Mouse (Mus musculus): ENCODE measurements around the gene Cuedc1. TPM values are rescaled to one million over a fixed set of nuclear protein-coding genes. Genes with fewer than 3 reads are reported as not detected.

Gene Cuedc1
- polyA plus RNA-seq, 1 experiment from 2014 or later = 42.0 TPM

DNA sequence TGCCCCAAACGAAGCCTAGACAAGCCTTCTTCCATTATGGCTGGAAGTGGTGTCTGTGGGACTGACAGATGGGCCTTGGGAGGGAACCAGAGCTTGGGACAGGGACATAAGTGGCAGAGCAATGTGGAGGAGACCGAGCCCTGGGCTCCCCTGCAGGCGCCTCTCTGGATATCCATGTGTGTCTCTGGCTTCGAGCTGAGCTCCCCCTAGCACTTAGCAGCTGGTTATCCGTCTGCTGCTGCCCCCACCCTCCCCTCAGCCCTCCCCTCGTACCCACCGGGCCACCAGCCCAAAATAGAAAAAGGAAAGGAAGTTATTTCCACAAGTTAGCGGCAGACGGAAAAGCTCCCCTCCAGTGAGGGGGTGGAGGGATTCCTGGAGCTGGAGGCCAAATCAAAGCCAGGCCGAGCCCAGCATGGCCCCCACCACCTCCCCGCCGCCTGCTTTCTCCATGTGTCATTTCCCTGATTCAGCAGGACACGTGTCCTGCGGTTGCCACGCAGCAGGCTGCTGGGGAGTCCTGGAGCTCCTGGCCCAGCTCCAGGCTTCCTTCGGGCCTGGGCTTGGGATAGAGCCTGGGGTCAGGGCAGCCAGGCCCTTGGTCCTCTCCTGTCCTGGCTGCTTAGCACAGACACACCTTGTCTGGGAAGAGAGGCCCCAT is 83.2 kb downstream of the Cuedc1 start:
- Histone ChIP-seq H3K4me3 (no peak overlapping the region), H3K27me3 (no peaks in the 10 kb centered on the region), H3K27ac (peak overlapping the region; percentile 89), H3K9me3 (no peaks in the 10 kb centered on the region), H3K36me3 (peaks cover 40% of the 10 kb centered on the region), H3K9ac (peak overlapping the region; percentile 10), H3K4me1 (peaks cover 35% of the 10 kb centered on the region), H3K4me2 (replicated peaks) (peak overlapping the region; percentile 32)
- 4% methylated on average over 16 of the region's 16 CpGs for WGBS
- ATAC-seq (ENCODE audit: insufficient number of reproducible peaks, insufficient read depth, low FRiP score, low TSS enrichment) = peak; percentile 82

DNA sequence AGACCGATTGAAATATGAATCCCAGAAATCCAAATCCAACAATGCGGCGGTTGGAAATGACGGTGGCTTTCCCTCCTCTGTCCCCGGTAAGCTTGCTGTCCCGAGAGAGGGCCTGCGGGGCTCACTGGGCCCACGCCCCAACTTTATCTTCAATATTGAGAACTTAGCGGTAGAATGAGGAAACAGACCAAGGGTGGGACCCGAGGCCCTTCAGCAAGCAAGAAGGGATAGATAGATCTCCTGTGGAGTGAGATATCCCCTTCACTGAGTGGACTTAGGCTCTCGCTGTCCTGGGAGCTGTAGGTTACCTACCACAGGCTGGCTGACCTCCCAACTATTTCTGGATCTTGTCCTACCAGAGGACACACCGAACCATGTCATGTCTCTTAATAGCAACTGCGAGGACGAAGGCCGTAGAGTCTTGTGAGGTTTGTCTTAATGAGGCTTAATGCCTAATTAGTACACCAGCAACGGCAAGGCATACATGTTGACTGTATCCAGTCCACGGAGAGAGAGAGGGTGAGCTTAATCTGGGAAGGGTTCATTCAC is 86.8 kb downstream of the Cuedc1 start:
- H3K4me1 ChIP-seq = peaks cover 47% of the 10 kb centered on the region
- 82% methylated on average over 17 of the region's 17 CpGs for WGBS
- peaks cover 29% of the 10 kb centered on the region for H3K36me3 ChIP-seq

DNA sequence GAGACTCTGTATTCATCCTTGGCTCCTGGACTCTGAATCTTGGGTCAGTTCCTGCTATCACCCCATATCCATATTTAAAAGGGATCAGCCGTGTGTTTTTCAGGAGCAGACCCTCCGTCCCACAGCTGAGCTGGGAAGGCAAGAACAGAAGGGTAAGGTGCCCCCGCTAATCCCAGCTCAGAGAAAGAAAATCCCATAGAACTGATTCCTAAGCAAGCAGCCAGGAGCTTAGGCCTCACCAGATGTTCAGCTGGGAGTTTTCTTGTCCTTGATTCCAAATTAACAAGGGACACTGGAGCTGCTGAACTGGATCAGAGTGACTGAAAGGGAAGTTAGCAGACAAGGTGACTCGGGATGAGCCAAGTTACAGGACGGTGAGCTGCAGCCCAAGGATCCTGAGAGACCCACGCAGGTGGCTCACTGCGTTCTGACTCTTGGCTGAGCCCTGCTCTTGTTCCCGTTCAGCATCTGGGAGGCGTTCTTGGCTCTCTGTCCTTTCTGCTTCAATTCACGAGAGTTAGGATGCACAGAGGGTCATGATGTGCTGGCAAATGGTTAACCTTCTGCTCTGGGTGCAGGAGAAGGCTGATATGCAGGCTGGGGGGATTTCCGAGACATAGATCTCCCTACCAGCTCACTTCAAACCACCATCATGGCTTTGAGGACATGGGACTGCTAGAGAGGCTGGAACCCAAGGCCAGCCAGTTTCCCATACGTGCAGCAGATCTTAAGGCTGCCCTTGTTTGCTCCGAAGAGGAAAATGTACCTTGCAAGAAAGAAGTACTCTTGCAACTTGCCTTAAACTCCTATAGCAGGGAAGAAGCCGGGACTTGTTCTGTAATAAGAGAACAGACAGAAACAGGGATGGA is 88.5 kb downstream of the Cuedc1 start:
- Histone ChIP-seq H3K9me3 (no peaks in the 10 kb centered on the region), H3K9ac (no peak overlapping the region), H3K36me3 (peaks cover 32% of the 10 kb centered on the region), H3K4me1 (peaks cover 31% of the 10 kb centered on the region), H3K4me3 (no peak overlapping the region), H3K27ac (peak overlapping the region; percentile 61; the same call in 1 of the 2 replicates), H3K4me2 (replicated peaks) (no peak overlapping the region), H3K27me3 (peaks cover 5% of the 10 kb centered on the region)
- ATAC-seq (ENCODE audit: insufficient number of reproducible peaks, insufficient read depth, low FRiP score, low TSS enrichment) = no peak
- 73% methylated on average over 14 of the region's 14 CpGs for WGBS

More for the DNA sequence above, 86.8 kb downstream of the Cuedc1 start:
- Histone ChIP-seq H3K4me2 (replicated peaks) (no peak overlapping the region), H3K9me3 (no peaks in the 10 kb centered on the region), H3K27me3 (no peaks in the 10 kb centered on the region), H3K9ac (no peak overlapping the region), H3K27ac (no peak overlapping the region), H3K4me3 (no peak overlapping the region)
- no peak for ATAC-seq (ENCODE audit: insufficient number of reproducible peaks, insufficient read depth, low FRiP score, low TSS enrichment)

DNA sequence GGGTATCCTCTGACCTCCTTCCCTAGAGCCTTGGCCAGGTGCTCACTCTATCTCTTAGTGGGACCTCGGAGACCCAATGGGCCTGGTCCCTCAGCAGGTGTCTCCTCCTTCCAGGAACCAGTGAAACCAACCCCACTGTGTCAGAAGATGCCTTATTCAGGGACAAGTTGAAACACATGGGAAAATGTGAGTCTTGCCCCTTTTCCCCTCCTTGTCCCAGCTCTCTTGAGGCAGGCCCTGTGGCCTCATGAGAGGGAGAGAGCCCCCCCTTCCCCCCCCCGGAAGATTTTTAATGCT is 89.0 kb downstream of the Cuedc1 start:
- 49% methylated on average over 2 of the region's 2 CpGs for WGBS
- no peak overlapping the region for H3K9ac ChIP-seq
- H3K4me1 ChIP-seq = peaks cover 26% of the 10 kb centered on the region
- H3K4me3 ChIP-seq = no peak overlapping the region
- ATAC-seq (ENCODE audit: insufficient number of reproducible peaks, insufficient read depth, low FRiP score, low TSS enrichment) = no peak
- peaks cover 32% of the 10 kb centered on the region for H3K36me3 ChIP-seq
- peaks cover 11% of the 10 kb centered on the region for H3K27me3 ChIP-seq
- peak overlapping the region; percentile 61 for H3K27ac ChIP-seq
- H3K9me3 ChIP-seq = no peaks in the 10 kb centered on the region
- peak overlapping the region; percentile 43 for H3K4me2 ChIP-seq (replicated peaks)

DNA sequence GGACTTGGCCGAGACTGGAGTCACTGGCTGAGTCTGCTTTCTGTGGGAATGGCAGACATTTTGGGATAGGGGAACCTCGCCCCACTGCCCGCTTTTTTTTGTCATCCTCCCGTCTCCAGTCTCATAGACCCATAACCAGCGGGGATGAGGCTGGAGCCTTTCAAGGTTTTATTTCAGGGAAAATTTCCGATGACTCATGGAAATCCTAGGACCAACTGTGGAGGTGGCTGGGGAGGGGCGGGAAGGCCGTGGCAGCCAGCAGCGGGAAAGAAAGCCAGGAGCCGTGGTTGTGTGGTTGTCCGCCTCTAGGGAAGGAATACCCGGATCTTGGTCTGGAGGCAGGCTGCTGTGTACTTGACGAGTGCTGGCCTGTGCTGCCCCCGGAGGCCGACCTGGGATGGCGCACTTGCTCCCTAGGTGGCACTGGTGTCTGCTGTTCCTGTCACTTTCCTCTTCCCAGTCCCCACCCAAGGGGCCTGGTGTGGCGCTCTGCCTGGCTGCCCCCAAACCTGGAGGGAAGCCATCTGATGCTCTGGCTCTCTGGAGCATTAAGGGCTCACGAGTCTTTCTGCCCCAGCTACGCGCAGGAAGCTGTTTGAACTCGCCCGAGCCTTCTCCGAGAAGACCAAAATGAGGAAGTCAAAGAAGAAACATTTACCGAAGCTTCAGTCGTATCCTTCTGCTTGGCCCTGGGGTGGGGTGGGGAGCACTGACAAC is 89.7 kb downstream of the Cuedc1 start:
- H3K4me2 ChIP-seq (replicated peaks) = peak overlapping the region; percentile 43
- no peaks in the 10 kb centered on the region for H3K9me3 ChIP-seq
- 11% methylated on average over 25 of the region's 25 CpGs for WGBS
- H3K27me3 ChIP-seq = peaks cover 17% of the 10 kb centered on the region
- H3K4me3 ChIP-seq = peak overlapping the region; percentile 13; the same call in 1 of the 2 replicates
- peak; percentile 70 for ATAC-seq (ENCODE audit: insufficient number of reproducible peaks, insufficient read depth, low FRiP score, low TSS enrichment)
- peaks cover 28% of the 10 kb centered on the region; the same call in 1 of the 2 replicates for H3K36me3 ChIP-seq
- H3K9ac ChIP-seq = no peak overlapping the region
- H3K4me1 ChIP-seq = peaks cover 26% of the 10 kb centered on the region
- peak overlapping the region; percentile 61 for H3K27ac ChIP-seq

DNA sequence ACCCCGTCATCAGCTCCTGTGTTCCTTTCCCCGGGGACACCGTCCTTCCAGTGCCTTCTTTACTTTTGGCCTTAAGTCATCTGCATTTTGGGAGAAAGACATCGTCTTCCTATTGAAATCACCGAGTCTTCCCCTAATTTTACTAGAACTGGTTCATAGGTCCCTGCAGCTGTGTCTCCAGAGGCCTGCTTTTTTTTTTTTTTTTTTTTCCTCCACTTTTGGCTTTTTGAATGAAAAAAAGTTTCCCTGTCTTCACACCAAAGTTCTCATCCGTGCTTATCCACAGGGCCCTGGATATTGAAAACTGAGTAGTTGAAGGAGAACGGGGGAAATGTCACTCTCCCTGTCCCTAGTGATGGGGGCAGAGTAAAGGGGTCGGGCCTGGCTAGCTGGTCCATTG is 90.4 kb downstream of the Cuedc1 start:
- Histone ChIP-seq H3K9me3 (no peaks in the 10 kb centered on the region), H3K36me3 (peaks cover 22% of the 10 kb centered on the region; the same call in 1 of the 2 replicates), H3K4me2 (replicated peaks) (peak overlapping the region; percentile 43), H3K27me3 (peaks cover 24% of the 10 kb centered on the region), H3K9ac (no peak overlapping the region), H3K4me1 (peaks cover 32% of the 10 kb centered on the region), H3K27ac (peak overlapping the region; percentile 61), H3K4me3 (no peak overlapping the region)
- ATAC-seq (ENCODE audit: insufficient number of reproducible peaks, insufficient read depth, low FRiP score, low TSS enrichment) = no peak
- WGBS = 51% methylated on average over 8 of the region's 8 CpGs

GRCm38 (mm10) chr11:88188635-88189034 is 90.8 kb downstream of the Cuedc1 start:
- Histone ChIP-seq H3K27ac (no peak overlapping the region), H3K36me3 (peaks cover 18% of the 10 kb centered on the region; the same call in 1 of the 2 replicates), H3K4me2 (replicated peaks) (no peak overlapping the region), H3K27me3 (peaks cover 28% of the 10 kb centered on the region), H3K9me3 (no peaks in the 10 kb centered on the region), H3K4me3 (no peak overlapping the region), H3K4me1 (peaks cover 36% of the 10 kb centered on the region), H3K9ac (no peak overlapping the region)
- no peak for ATAC-seq (ENCODE audit: insufficient number of reproducible peaks, insufficient read depth, low FRiP score, low TSS enrichment)
- WGBS = 89% methylated on average over 7 of the region's 7 CpGs

DNA sequence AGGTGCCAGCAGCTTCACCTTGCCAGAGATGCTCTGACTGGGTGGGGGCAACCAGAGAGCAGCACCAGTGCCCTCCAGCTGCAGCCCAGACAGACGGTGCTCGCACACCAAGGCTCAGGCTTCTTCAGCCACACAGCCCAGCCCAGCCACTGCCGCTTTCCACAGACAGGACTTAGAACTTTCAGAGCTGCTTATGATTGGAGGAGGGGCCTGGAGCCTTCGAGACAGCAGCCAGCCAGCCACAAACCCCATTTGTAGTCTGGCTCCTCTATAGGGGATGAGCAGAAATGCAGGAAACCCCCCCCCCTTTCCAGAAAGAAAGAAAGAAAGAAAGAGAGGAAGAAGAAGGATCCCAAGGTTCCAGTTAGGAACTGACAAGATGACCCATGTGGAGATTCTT is 94.7 kb downstream of the Cuedc1 start:
- peak; percentile 65; the same call in 1 of the 2 replicates for ATAC-seq (ENCODE audit: insufficient number of reproducible peaks, insufficient read depth, low FRiP score, low TSS enrichment)
- Histone ChIP-seq H3K36me3 (0 out of 2 replicates have a peak, but pooled peaks cover 5% of the 10 kb centered on the region), H3K9me3 (no peaks in the 10 kb centered on the region), H3K27me3 (peaks cover 44% of the 10 kb centered on the region), H3K4me2 (replicated peaks) (peak overlapping the region; percentile 37; the same call in 1 of the 2 replicates), H3K9ac (no peak overlapping the region), H3K4me1 (peaks cover 33% of the 10 kb centered on the region), H3K4me3 (no peak overlapping the region), H3K27ac (no peak overlapping the region)
- 8% methylated on average over 4 of the region's 4 CpGs for WGBS

GRCm38 (mm10) chr11:88193098-88193823 is 95.4 kb downstream of the Cuedc1 start:
- H3K27me3 ChIP-seq = peaks cover 44% of the 10 kb centered on the region
- H3K9me3 ChIP-seq = no peaks in the 10 kb centered on the region
- 0 out of 2 replicates have a peak, but pooled peaks cover 5% of the 10 kb centered on the region for H3K36me3 ChIP-seq
- 0 out of 2 replicates have a peak overlapping the region, but pooled peaks have one; percentile 27 for H3K9ac ChIP-seq
- ATAC-seq (ENCODE audit: insufficient number of reproducible peaks, insufficient read depth, low FRiP score, low TSS enrichment) = no peak
- H3K27ac ChIP-seq = no peak overlapping the region
- peak overlapping the region; percentile 37 for H3K4me2 ChIP-seq (replicated peaks)
- H3K4me1 ChIP-seq = peaks cover 28% of the 10 kb centered on the region
- 4% methylated on average over 34 of the region's 34 CpGs for WGBS
- 0 out of 2 replicates have a peak overlapping the region, but pooled peaks have one; percentile 12 for H3K4me3 ChIP-seq

GRCm38 (mm10) chr11:88193824-88194696 is 96.2 kb downstream of the Cuedc1 start:
- peak overlapping the region; percentile 37 for H3K4me2 ChIP-seq (replicated peaks)
- 4% methylated on average over 29 of the region's 29 CpGs for WGBS
- no peak overlapping the region for H3K27ac ChIP-seq
- H3K27me3 ChIP-seq = peaks cover 44% of the 10 kb centered on the region
- H3K9ac ChIP-seq = peak overlapping the region; percentile 27; the same call in 1 of the 2 replicates
- ATAC-seq (ENCODE audit: insufficient number of reproducible peaks, insufficient read depth, low FRiP score, low TSS enrichment) = no peak
- 0 out of 2 replicates have a peak, but pooled peaks cover 5% of the 10 kb centered on the region for H3K36me3 ChIP-seq
- 0 out of 2 replicates have a peak overlapping the region, but pooled peaks have one; percentile 12 for H3K4me3 ChIP-seq
- peaks cover 26% of the 10 kb centered on the region for H3K4me1 ChIP-seq
- H3K9me3 ChIP-seq = no peaks in the 10 kb centered on the region
